Mouse (Mus musculus): ENCODE measurements around the gene Ccdc7a. TPM values are rescaled to one million over a fixed set of nuclear protein-coding genes. Genes with fewer than 3 reads are reported as not detected.

Ccdc7a gene
- polyA plus RNA-seq, 1 experiment: 0.02 TPM

DNA sequence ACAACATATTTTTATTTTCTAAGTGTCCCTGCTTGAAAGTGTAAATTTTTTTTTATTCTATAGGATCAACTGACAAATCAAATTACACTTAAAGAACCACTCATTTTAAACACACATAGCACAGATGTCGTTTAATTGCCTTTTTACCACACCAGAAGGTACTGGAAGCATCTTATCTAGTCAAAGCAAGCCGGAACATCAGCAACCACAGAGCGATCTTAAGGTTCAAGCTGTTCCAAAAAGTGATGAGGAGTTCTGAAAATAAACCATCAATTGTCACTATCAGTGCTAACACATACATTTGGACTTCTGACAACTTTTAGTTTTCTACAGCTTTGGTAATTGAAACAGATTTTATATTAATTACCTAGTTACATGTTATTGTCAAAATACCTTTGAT is 331.2 kb downstream of the Ccdc7a start:
- H3K27me3 ChIP-seq (replicated peaks): no peaks in the 10 kb centered on the region
- H3K4me1 ChIP-seq: no peaks in the 10 kb centered on the region
- H3K36me3 ChIP-seq (replicated peaks; ENCODE audit: low read length): peaks cover 94% of the 10 kb centered on the region

DNA sequence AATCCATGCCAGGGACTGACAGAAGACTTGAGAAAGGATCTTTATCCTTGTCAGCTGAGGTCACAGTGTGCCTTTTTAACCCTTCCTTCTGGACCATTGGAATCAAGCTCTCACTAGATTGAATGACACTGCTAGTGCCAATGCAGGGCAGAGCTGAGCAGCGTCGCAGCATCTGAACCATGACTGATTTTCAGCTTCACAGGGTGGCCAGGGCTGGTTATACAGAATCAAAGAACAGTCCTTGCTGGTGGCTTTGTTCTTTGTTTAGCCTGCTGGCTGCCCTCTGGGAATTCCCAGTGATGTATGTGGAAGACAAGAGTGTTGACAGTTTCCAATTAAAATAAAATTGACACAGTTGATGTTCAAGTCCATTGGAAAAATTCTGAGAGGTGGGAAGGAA is 333.1 kb downstream of the Ccdc7a start:
- no peak overlapping the region for H3K4me3 ChIP-seq (replicated peaks)
- H3K9me3 ChIP-seq: no peaks in the 10 kb centered on the region
- no peaks in the 10 kb centered on the region for H3K27me3 ChIP-seq (replicated peaks)
- peaks cover 100% of the 10 kb centered on the region for H3K36me3 ChIP-seq (replicated peaks; ENCODE audit: low read length)
- TF ChIP-seq GATA1 (IDR thresholded peaks at IDR 0.05; ENCODE audit: borderline replicate concordance, low read length): no peak
- TF ChIP-seq FLI1 (IDR thresholded peaks at IDR 0.05; ENCODE audit: low read length): no peak
- no peaks in the 10 kb centered on the region for H3K4me1 ChIP-seq

More for the DNA sequence above, 331.2 kb downstream of the Ccdc7a start:
- no peaks in the 10 kb centered on the region for H3K9me3 ChIP-seq
- H3K4me3 ChIP-seq (replicated peaks): no peak overlapping the region
- no peak for TF ChIP-seq FLI1 (IDR thresholded peaks at IDR 0.05; ENCODE audit: low read length)
- TF ChIP-seq GATA1 (IDR thresholded peaks at IDR 0.05; ENCODE audit: borderline replicate concordance, low read length): no peak

DNA sequence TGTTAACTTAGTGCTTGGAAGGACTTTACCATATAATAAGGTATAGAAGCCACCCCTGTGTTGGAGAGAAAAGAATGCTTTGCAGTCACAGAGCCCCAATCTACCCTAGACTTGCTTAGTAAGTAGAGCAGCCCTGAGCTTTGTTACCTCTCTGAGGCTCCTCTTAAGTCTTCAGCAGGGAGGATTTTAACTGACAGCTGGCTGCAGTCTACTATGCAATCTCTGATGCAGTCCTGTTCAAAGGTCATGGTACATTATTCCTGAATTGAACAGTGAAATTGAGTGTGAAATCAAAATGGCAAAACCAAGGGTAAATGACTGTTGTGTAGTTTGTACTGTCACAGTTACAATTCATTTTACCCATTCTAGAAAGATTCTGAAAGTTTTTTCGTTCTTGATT is 338.1 kb downstream of the Ccdc7a start:
- Histone ChIP-seq H3K4me1 (peaks cover 10% of the 10 kb centered on the region), H3K27me3 (replicated peaks) (no peaks in the 10 kb centered on the region), H3K9me3 (no peaks in the 10 kb centered on the region), H3K4me3 (replicated peaks) (no peak overlapping the region), H3K36me3 (replicated peaks; ENCODE audit: low read length) (peaks cover 100% of the 10 kb centered on the region)
- no peak for TF ChIP-seq GATA1 (IDR thresholded peaks at IDR 0.05; ENCODE audit: borderline replicate concordance, low read length)
- TF ChIP-seq FLI1 (IDR thresholded peaks at IDR 0.05; ENCODE audit: low read length): no peak

DNA sequence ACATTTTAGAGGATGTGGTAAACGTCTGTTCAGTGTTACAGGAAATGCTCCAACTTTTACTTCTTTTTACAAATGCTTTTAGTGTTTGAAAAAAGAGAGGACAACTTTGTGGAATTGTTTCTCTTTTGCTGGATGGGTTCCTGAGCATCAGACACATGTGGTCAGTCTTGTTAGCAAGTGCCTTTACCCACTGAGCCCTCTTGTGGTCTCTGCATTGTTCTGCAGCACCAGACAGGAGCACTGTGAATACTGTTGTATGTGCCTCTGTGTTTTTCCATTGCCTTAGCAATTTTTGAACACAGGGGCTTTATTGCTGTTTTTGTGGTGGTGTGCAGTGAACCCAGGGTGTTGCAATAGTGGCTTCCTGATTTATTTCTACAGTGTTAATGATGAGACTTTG is 340.5 kb downstream of the Ccdc7a start:
- peaks cover 10% of the 10 kb centered on the region for H3K4me1 ChIP-seq
- no peak overlapping the region for H3K4me3 ChIP-seq (replicated peaks)
- H3K9me3 ChIP-seq: no peaks in the 10 kb centered on the region
- H3K36me3 ChIP-seq (replicated peaks; ENCODE audit: low read length): peaks cover 98% of the 10 kb centered on the region
- H3K27me3 ChIP-seq (replicated peaks): no peaks in the 10 kb centered on the region
- TF ChIP-seq FLI1 (IDR thresholded peaks at IDR 0.05; ENCODE audit: low read length): no peak

DNA sequence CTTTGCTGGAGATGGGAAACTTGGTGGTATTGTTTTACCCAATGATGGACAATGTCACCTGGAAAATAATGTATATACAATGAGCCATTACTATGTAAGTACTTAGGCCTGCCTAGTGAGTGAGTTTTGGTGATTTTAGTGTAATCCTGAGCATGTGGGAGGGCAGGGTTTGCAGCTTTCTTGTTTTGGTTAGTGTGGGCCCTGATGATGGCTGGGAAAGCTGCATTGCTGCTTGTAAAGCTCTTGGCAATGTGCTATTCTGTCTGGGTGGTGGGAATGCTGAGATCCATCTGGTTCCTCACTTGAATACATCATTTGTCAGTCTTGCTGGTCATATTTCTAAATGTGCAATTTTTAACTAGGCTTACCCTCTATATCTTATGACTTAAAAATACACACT is 349.1 kb downstream of the Ccdc7a start:
- TF ChIP-seq GATA1 (IDR thresholded peaks at IDR 0.05; ENCODE audit: borderline replicate concordance, low read length) (no peak), FLI1 (IDR thresholded peaks at IDR 0.05; ENCODE audit: low read length) (no peak)
- no peaks in the 10 kb centered on the region for H3K27me3 ChIP-seq (replicated peaks)
- peaks cover 4% of the 10 kb centered on the region; the same call in 1 of the 2 replicates for H3K4me1 ChIP-seq
- H3K9me3 ChIP-seq: no peaks in the 10 kb centered on the region
- H3K4me3 ChIP-seq (replicated peaks): no peak overlapping the region
- H3K36me3 ChIP-seq (replicated peaks; ENCODE audit: low read length): peaks cover 97% of the 10 kb centered on the region

DNA sequence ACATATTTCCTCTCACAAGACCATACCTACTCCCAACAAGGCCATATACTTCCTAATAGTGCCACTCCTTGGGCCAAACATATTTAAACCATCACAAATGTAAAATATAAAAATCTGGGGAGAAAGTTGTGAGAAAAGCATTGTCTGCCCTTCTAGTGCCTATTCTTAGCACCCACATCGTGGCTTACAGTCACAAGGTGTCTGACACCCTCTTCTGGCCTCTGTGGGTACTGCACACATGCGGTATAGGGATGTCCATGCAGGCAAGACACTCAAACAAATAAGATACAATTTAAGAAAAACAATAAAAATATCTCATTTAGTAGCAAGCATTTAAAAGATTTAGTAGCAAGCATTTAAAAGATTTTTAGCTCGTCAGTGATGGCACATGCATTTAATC is 356.1 kb downstream of the Ccdc7a start:
- H3K27me3 ChIP-seq (replicated peaks): no peaks in the 10 kb centered on the region
- H3K36me3 ChIP-seq (replicated peaks; ENCODE audit: low read length): peaks cover 99% of the 10 kb centered on the region
- TF ChIP-seq GATA1 (IDR thresholded peaks at IDR 0.05; ENCODE audit: borderline replicate concordance, low read length): no peak
- TF ChIP-seq FLI1 (IDR thresholded peaks at IDR 0.05; ENCODE audit: low read length): no peak
- no peak overlapping the region for H3K4me3 ChIP-seq (replicated peaks)
- peaks cover 34% of the 10 kb centered on the region for H3K4me1 ChIP-seq
- H3K9me3 ChIP-seq: no peaks in the 10 kb centered on the region

DNA sequence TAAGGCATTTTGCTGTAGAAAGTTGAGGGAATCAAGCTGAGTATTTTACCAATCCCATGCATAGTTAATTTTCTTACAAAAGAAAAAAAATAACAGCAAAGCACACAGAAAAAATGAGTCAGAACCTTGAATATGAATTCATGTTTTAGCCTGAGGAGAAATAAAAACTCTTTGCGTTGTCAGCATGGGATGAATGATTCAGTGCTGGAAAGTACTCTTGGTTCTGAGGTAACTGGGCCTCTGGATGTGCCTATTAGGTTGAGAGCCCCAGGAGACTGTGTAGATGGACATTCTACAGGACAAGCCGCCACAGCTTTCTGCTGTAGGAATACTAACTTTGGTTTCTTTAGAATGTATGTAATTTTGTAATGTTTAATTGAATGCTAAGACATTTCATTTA is 360.5 kb downstream of the Ccdc7a start:
- Histone ChIP-seq H3K9me3 (no peaks in the 10 kb centered on the region), H3K4me1 (peaks cover 61% of the 10 kb centered on the region), H3K4me3 (replicated peaks) (no peak overlapping the region), H3K36me3 (replicated peaks; ENCODE audit: low read length) (peaks cover 67% of the 10 kb centered on the region), H3K27me3 (replicated peaks) (no peaks in the 10 kb centered on the region)
- no peak for TF ChIP-seq GATA1 (IDR thresholded peaks at IDR 0.05; ENCODE audit: borderline replicate concordance, low read length)
- no peak for TF ChIP-seq FLI1 (IDR thresholded peaks at IDR 0.05; ENCODE audit: low read length)

DNA sequence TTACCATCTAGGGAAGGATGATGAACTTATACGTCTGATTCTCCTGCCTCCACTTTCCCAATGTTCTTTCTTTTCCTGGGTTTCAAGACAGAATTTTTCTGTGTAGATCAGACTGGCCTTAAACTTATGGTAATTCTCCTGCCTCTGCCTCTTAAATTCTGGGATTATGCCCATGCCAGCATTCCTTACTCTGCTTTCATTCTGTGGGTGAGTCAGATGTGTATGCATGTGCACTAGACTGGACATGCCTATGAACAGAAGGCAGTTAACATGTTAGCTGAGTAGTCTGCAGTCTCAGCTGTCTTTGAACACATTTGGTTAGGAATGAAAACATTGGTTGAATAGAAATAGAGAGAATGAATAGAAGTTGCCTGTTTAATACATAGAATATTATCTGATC is 360.9 kb downstream of the Ccdc7a start:
- peaks cover 66% of the 10 kb centered on the region for H3K4me1 ChIP-seq
- no peaks in the 10 kb centered on the region for H3K27me3 ChIP-seq (replicated peaks)
- TF ChIP-seq GATA1 (IDR thresholded peaks at IDR 0.05; ENCODE audit: borderline replicate concordance, low read length) (no peak), FLI1 (IDR thresholded peaks at IDR 0.05; ENCODE audit: low read length) (no peak)
- H3K36me3 ChIP-seq (replicated peaks; ENCODE audit: low read length): peaks cover 67% of the 10 kb centered on the region
- H3K9me3 ChIP-seq: no peaks in the 10 kb centered on the region
- H3K4me3 ChIP-seq (replicated peaks): no peak overlapping the region

DNA sequence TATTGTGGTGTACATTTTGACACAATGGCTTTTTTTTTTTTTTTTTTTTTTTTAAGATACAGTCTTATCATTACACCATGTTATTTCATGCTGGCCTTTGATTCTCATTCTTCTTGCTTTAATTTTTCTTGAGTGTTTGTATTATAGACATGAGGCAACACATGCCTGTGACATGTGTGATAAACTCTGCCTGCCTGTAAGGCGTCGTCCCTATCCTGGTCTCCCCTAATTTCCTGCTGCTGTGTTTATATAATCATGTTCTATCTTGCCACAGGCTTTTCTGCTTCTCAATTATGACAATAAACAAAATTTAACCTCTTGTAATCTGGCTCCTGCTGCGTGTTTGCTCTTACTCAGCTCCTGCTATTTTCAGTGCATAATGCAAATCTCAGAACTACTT is 367.4 kb downstream of the Ccdc7a start:
- no peak overlapping the region for H3K4me3 ChIP-seq (replicated peaks)
- no peaks in the 10 kb centered on the region for H3K27me3 ChIP-seq (replicated peaks)
- no peaks in the 10 kb centered on the region for H3K9me3 ChIP-seq
- H3K36me3 ChIP-seq (replicated peaks; ENCODE audit: low read length): peaks cover 34% of the 10 kb centered on the region
- H3K4me1 ChIP-seq: peaks cover 81% of the 10 kb centered on the region
- TF ChIP-seq GATA1 (IDR thresholded peaks at IDR 0.05; ENCODE audit: borderline replicate concordance, low read length): no peak
- TF ChIP-seq FLI1 (IDR thresholded peaks at IDR 0.05; ENCODE audit: low read length): no peak

DNA sequence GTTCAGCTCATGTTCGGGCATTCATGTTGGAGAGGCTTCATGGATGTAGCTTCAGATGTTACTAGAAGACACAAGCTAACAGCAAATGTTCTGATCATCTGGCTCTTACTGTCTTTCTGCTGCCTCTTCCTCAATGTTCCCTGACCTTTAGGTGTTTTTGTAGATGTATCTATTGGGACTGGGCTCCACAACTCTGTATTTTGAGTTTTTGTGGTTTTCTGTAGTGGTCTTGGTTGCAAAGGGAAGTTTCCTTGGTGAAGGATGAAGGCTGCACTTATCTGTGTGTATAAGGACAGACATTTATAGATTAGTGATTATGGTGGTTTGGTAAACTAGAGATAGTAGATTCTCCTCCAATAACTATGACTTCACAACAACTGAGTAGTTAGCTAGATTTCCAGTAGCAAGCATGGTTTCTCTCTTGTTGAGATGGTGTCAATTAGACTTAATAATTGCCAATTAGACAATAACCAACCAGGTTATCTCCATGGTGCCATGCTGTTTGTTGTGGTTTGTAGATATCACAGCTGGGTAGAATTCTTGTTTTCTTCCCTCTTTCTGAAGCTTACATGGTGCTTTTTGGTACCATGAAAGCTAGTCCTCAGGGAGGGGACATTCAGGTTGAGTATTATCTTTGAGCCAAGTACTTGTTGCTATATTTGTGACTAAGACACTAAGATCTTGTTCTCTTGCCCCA is 368.5 kb downstream of the Ccdc7a start:
- Histone ChIP-seq H3K9me3 (no peaks in the 10 kb centered on the region), H3K27me3 (replicated peaks) (no peaks in the 10 kb centered on the region), H3K36me3 (replicated peaks; ENCODE audit: low read length) (peaks cover 32% of the 10 kb centered on the region), H3K4me1 (peaks cover 88% of the 10 kb centered on the region), H3K4me3 (replicated peaks) (peak overlapping the region; percentile 14)
- no peak for TF ChIP-seq GATA1 (IDR thresholded peaks at IDR 0.05; ENCODE audit: borderline replicate concordance, low read length)
- no peak for TF ChIP-seq FLI1 (IDR thresholded peaks at IDR 0.05; ENCODE audit: low read length)

All from megakaryocyte, embryonic 14.5 days (primary cell).